Comparison of ENCODE assay signal across 23 mouse cellular contexts in the genomic region with DNA sequence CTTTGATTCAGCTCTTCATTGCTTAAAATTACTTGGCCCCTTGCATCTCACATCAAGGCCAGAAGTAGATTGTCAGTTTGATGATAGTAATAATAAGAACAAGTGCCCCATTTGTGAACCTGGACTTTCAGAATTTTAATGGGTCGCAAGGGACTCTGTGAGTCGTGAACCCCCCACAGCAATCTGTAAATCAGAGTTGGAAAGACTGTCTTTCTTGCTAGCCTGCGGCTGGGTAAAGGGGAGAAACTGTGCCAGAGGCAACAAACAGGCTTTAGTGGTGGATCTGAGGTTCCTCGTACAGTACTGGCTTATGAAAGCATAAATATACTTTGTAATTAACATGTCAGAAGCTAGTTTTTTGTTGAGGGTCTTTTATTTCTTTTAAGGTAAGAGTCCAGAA. TPM values are rescaled to one million over a fixed set of nuclear protein-coding genes. Genes with fewer than 3 reads are reported as not detected.
DNase-seq lines count a peak whose midpoint lies in the region; ATAC-seq and TF ChIP-seq lines count a peak whose summit lies in the region.
"Had no signal": no experiment of that assay in that cellular context is flagged by ENCODE, and none has a peak within 500 bp of the region (broad histone marks: within the 10 kb centered on the region; RNA-seq: fewer than 3 reads in every experiment).

No protein-coding gene starts in this region.

- no peak for TF ChIP-seq CTCF in kidney, adult 2 months (conservative IDR thresholded peaks at IDR 0.05; ENCODE audit: insufficient read depth, insufficient read length, low read depth, low read length)
- no peak for TF ChIP-seq CTCF in kidney, postnatal 0 days (IDR thresholded peaks at IDR 0.05; ENCODE audit: low read depth)

- H3K36me3 ChIP-seq in kidney, embryonic 14.5 days (ENCODE audit: control insufficient read depth, insufficient read depth, low read length) = no peaks in the 10 kb centered on the region
- H3K36me3 ChIP-seq in kidney, adult 2 months (ENCODE audit: control insufficient read depth, insufficient read depth, low read length) = no peaks in the 10 kb centered on the region
- H3K36me3 ChIP-seq in kidney, postnatal 0 days (ENCODE audit: insufficient read depth, low read length) = no peaks in the 10 kb centered on the region
- H3K36me3 ChIP-seq: embryonic facial prominence, embryonic 10.5 days; embryonic facial prominence, embryonic 12.5 days; forebrain, embryonic 15.5 days; G1E had no signal

- H3K27me3 ChIP-seq in kidney, embryonic 14.5 days (ENCODE audit: control insufficient read depth, insufficient read depth, low read length) = no peaks in the 10 kb centered on the region
- no peaks in the 10 kb centered on the region for H3K27me3 ChIP-seq in kidney, adult 2 months (replicated peaks; ENCODE audit: control insufficient read depth, insufficient read depth, low read length)
- no peaks in the 10 kb centered on the region for H3K27me3 ChIP-seq in kidney, postnatal 0 days (ENCODE audit: insufficient read depth, low read length)
- H3K27me3 ChIP-seq: CH12.LX; embryonic facial prominence, embryonic 12.5 days; forebrain, embryonic 13.5 days; forebrain, embryonic 15.5 days; Patski had no signal

- DNase-seq in kidney, adult 2 months = no peak
- DNase-seq in kidney, postnatal 0 days (ENCODE audit: low spot score) = peak; percentile 68
- DNase-seq in kidney, adult 8-10 months = no peak
- DNase-seq in kidney, postnatal 4 days = peak; percentile 5 to 11
- no peak for DNase-seq in kidney, adult 18-20 months
- DNase-seq: adrenal gland, adult 8-10 months; adrenal gland, postnatal 14 days; adrenal gland, postnatal 36 days; B cell, adult 2 months; cerebellum, adult 11-12 months; cerebellum, adult 2 months; cerebellum, adult 9-10 months; cerebellum, postnatal 25 days had no signal

- no peaks in the 10 kb centered on the region for H3K4me1 ChIP-seq in kidney, embryonic 14.5 days (ENCODE audit: control insufficient read depth, insufficient read depth, low read length)
- no peaks in the 10 kb centered on the region for H3K4me1 ChIP-seq in kidney, adult 2 months (ENCODE audit: control insufficient read depth, insufficient read depth, low read length)
- H3K4me1 ChIP-seq in kidney, postnatal 0 days (replicated peaks; ENCODE audit: insufficient read depth, low read length) = no peaks in the 10 kb centered on the region
- H3K4me1 ChIP-seq: embryonic facial prominence, embryonic 10.5 days; embryonic facial prominence, embryonic 12.5 days; forebrain, embryonic 13.5 days; forebrain, embryonic 15.5 days had no signal

- H3K9ac ChIP-seq in kidney, embryonic 14.5 days (ENCODE audit: low read depth, low read length) = no peak overlapping the region
- H3K9ac ChIP-seq in kidney, postnatal 0 days (ENCODE audit: low read depth, low read length) = no peak overlapping the region
- H3K9ac ChIP-seq: embryonic facial prominence, embryonic 12.5 days; forebrain, embryonic 13.5 days; forebrain, embryonic 15.5 days had no signal

- H3K9me3 ChIP-seq in kidney, embryonic 14.5 days (ENCODE audit: control insufficient read depth, low read length) = no peaks in the 10 kb centered on the region
- H3K9me3 ChIP-seq in kidney, postnatal 0 days (replicated peaks; ENCODE audit: low read length) = no peaks in the 10 kb centered on the region
- H3K9me3 ChIP-seq: embryonic facial prominence, embryonic 10.5 days; embryonic facial prominence, embryonic 12.5 days; forebrain, embryonic 13.5 days; forebrain, embryonic 15.5 days; G1E had no signal

- H3K4me2 ChIP-seq in kidney, embryonic 14.5 days (replicated peaks; ENCODE audit: low read depth, low read length) = no peak overlapping the region
- H3K4me2 ChIP-seq in kidney, postnatal 0 days (ENCODE audit: low read length) = no peak overlapping the region
- H3K4me2 ChIP-seq: embryonic facial prominence, embryonic 12.5 days; forebrain, embryonic 13.5 days; forebrain, embryonic 15.5 days had no signal

- 57% methylated on average over 4 of the region's 4 CpGs for WGBS in kidney, embryonic 14.5 days
- 77% methylated on average over 4 of the region's 4 CpGs for WGBS in kidney, adult 2 months
- 57% methylated on average over 4 of the region's 4 CpGs for WGBS in kidney, postnatal 0 days

- H3K4me3 ChIP-seq in kidney, embryonic 14.5 days (ENCODE audit: low read length) = no peak overlapping the region
- no peak overlapping the region for H3K4me3 ChIP-seq in kidney, adult 2 months (ENCODE audit: insufficient read depth, low read depth, low read length)
- no peak overlapping the region for H3K4me3 ChIP-seq in kidney, postnatal 0 days (replicated peaks; ENCODE audit: low read depth, low read length)
- H3K4me3 ChIP-seq: embryonic facial prominence, embryonic 10.5 days; embryonic facial prominence, embryonic 12.5 days; forebrain, embryonic 13.5 days; forebrain, embryonic 15.5 days had no signal

- ATAC-seq in kidney, embryonic 14.5 days (ENCODE audit: low FRiP score, low TSS enrichment) = peak; percentile 66; the same call in 1 of the 2 replicates
- ATAC-seq in kidney, postnatal 0 days (replicated peaks; ENCODE audit: low FRiP score, low read depth) = no peak
- ATAC-seq: activated CD4-positive, CD25-positive, alpha-beta regulatory T cell, adult 4 months; CD4-positive, CD25-positive, alpha-beta regulatory T cell, adult 4 months; forebrain, embryonic 13.5 days; forebrain, embryonic 15.5 days; Patski had no signal

- H3K27ac ChIP-seq in kidney, embryonic 14.5 days (ENCODE audit: low read depth, low read length) = no peak overlapping the region
- no peak overlapping the region for H3K27ac ChIP-seq in kidney, adult 2 months (ENCODE audit: insufficient read depth, low read depth, low read length)
- H3K27ac ChIP-seq in kidney, postnatal 0 days = no peak overlapping the region
- H3K27ac ChIP-seq: embryonic facial prominence, embryonic 10.5 days; embryonic facial prominence, embryonic 12.5 days; forebrain, embryonic 13.5 days; forebrain, embryonic 15.5 days had no signal

- TF ChIP-seq POLR2A in kidney, adult 2 months (IDR thresholded peaks at IDR 0.05; ENCODE audit: low read depth, low read length) = no peak

RNA-seq across cellular contexts. Expression of a gene that starts 32.3 kb away (rescaled TPM):
- polyA plus RNA-seq in kidney, embryonic 14.5 days (2014; fragmentation: Nextera tagmentation; extraction: Ambion mirVana) = 66.4 and 89.3 TPM in 2 replicates
- polyA plus RNA-seq in kidney, adult 2 months (2012; rRNA removed) = 10.3 and 15.3 TPM in 2 replicates
- polyA plus RNA-seq in kidney, postnatal 0 days (2015; fragmentation: Nextera tagmentation; extraction: Ambion mirVana) = 68.8 and 69.5 TPM in 2 replicates

Comparison
In these comparisons a context has a peak if more than half of its experiments do, and no peak if none do; other contexts are left out.
1. DNase-seq: peak in kidney, postnatal 0 days (single experiment) and kidney, postnatal 4 days (2 of 2); none in kidney, adult 2 months (single experiment), kidney, adult 8-10 months (0 of 2) and kidney, adult 18-20 months (single experiment).